Mouse (Mus musculus) heart, embryonic 15.5 days (tissue): ENCODE results near the gene Pih1d2. TPM values are rescaled to one million over a fixed set of nuclear protein-coding genes. Genes with fewer than 3 reads are reported as not detected.

Experiments
- ATAC-seq: fragments of 200-750 bp; cut with Nextera tagmentation; replicated peaks from 2 replicates; pipeline ENCODE4 v1.8.0; 2017; ENCODE audit warnings: low read depth, moderate TSS enrichment; ENCODE audit not compliant: insufficient number of reproducible peaks, insufficient read depth, low FRiP score
- H3K27ac ChIP-seq: fragments of 300-500 bp; sonication (generic); 2 replicates; pipeline ENCODE4 v1.5.1; 2015; ENCODE audit warnings: mild to moderate bottlenecking, inconsistent platforms
- H3K27me3 ChIP-seq: fragments of 300-500 bp; sonication (generic); 2 replicates; pipeline ENCODE4 v1.6.1; 2015; ENCODE audit warnings: inconsistent platforms
- H3K36me3 ChIP-seq: fragments of 300-500 bp; sonication (generic); 2 replicates; pipeline ENCODE4 v1.6.1; 2015; ENCODE audit warnings: mild to moderate bottlenecking, inconsistent platforms
- H3K4me1 ChIP-seq: fragments of 300-500 bp; sonication (generic); replicated peaks from 2 replicates; pipeline ENCODE4 v1.6.1; 2015; ENCODE audit warnings: inconsistent platforms
- H3K4me2 ChIP-seq: fragments of 300-500 bp; sonication (generic); 2 replicates; pipeline ENCODE4 v1.6.1; 2015; ENCODE audit warnings: inconsistent platforms, mild to moderate bottlenecking, moderate library complexity
- H3K4me3 ChIP-seq: fragments of 300-500 bp; sonication (generic); 2 replicates; pipeline ENCODE4 v1.5.1; 2015; ENCODE audit warnings: mild to moderate bottlenecking, inconsistent platforms
- H3K9ac ChIP-seq: fragments of 300-500 bp; sonication (generic); 2 replicates; pipeline ENCODE4 v1.6.1; 2015; ENCODE audit warnings: mild to moderate bottlenecking, inconsistent platforms
- H3K9me3 ChIP-seq: fragments of 300-500 bp; sonication (generic); replicated peaks from 2 replicates; pipeline ENCODE4 v1.6.1; 2016; ENCODE audit warnings: inconsistent platforms
- WGBS: fragments of 180-500 bp; shearing (Covaris S2); methylation state at CpG from one replicate; pipeline ENCODE4 v1.1.7; 2015; ENCODE audit warnings: mixed read lengths; 5-methylcytosine and 5-hydroxymethylcytosine counted together
- polyA plus RNA-seq: library from polyadenylated mRNA; unstranded; fragments of >200 nt; fragmentation: Nextera tagmentation; extraction: Ambion mirVana; gene quantifications from 2 replicates; pipeline ENCODE4 v1.2.1, GENCODE M21; 2015

Pih1d2 gene
- polyA plus RNA-seq, 1 experiment from 2014 or later, result 2.6 TPM

- H3K9ac ChIP-seq, result no peak overlapping the region
- H3K9me3 ChIP-seq, result no peaks in the 10 kb centered on the region
- no peak for ATAC-seq
- no peaks in the 10 kb centered on the region for H3K27me3 ChIP-seq
- H3K4me1 ChIP-seq, result no peaks in the 10 kb centered on the region
- H3K36me3 ChIP-seq, result 0 out of 2 replicates have a peak, but pooled peaks cover 3% of the 10 kb centered on the region
- 61% methylated on average over 8 of the region's 8 CpGs for WGBS
- H3K4me3 ChIP-seq, result no peak overlapping the region
- no peak overlapping the region for H3K4me2 ChIP-seq
- no peak overlapping the region for H3K27ac ChIP-seq
Measured at GRCm38 (mm10) chr9:50667579-50668498, 50.7 kb downstream of the Pih1d2 start.

GRCm38 (mm10) chr9:50670690-50671089 is 53.6 kb downstream of the Pih1d2 start:
- 33% methylated on average over 5 of the region's 5 CpGs for WGBS
- Histone ChIP-seq H3K4me1 (no peaks in the 10 kb centered on the region), H3K27ac (no peak overlapping the region), H3K4me2 (no peak overlapping the region), H3K4me3 (no peak overlapping the region), H3K27me3 (no peaks in the 10 kb centered on the region), H3K9me3 (no peaks in the 10 kb centered on the region), H3K9ac (no peak overlapping the region), H3K36me3 (0 out of 2 replicates have a peak, but pooled peaks cover 3% of the 10 kb centered on the region)
- 0 out of 2 replicates have a peak, but pooled peaks have one; percentile 60 for ATAC-seq

Other genes with a start within 250 kb of the Pih1d2 start
- gene Plet1, start 122.8 kb upstream of the Pih1d2 start, polyA plus RNA-seq, result 0.45 and 1.4 TPM in 2 replicates
- gene Pts, start 88.6 kb upstream of the Pih1d2 start, polyA plus RNA-seq, result 82.3 and 83.6 TPM in 2 replicates
- 3.1 and 3.4 TPM in 2 replicates for gene Il18, start 62.5 kb upstream of the Pih1d2 start, polyA plus RNA-seq
- gene Bco2, start 62.1 kb upstream of the Pih1d2 start, polyA plus RNA-seq, result 0.13 and 0.25 TPM in 2 replicates
- gene Tex12, start 56.0 kb upstream of the Pih1d2 start, polyA plus RNA-seq, result not detected in 2 replicates
- gene Sdhd, start 13.5 kb upstream of the Pih1d2 start, polyA plus RNA-seq, result 661 and 746 TPM in 2 replicates
- gene Timm8b, start 13.4 kb upstream of the Pih1d2 start, polyA plus RNA-seq, result 216 and 279 TPM in 2 replicates
- 14.5 and 16.4 TPM in 2 replicates for gene Nkapd1, start 143 bp downstream of the Pih1d2 start, polyA plus RNA-seq
- gene Dlat, start 42.5 kb downstream of the Pih1d2 start, polyA plus RNA-seq, result 125 and 140 TPM in 2 replicates
- gene Dixdc1, start 122.2 kb downstream of the Pih1d2 start, polyA plus RNA-seq, result 9.1 and 9.2 TPM in 2 replicates
- 8.7 and 9.2 TPM in 2 replicates for gene 2310030G06Rik, start 129.2 kb downstream of the Pih1d2 start, polyA plus RNA-seq
- gene Cryab, start 134.0 kb downstream of the Pih1d2 start, polyA plus RNA-seq, result 978 and 1,330 TPM in 2 replicates
- 236 and 268 TPM in 2 replicates for gene Hspb2, start 135.0 kb downstream of the Pih1d2 start, polyA plus RNA-seq
- gene Fdxacb1, start 150.9 kb downstream of the Pih1d2 start, polyA plus RNA-seq, result 7.6 and 10.2 TPM in 2 replicates
- 20.7 and 29.7 TPM in 2 replicates for gene Alg9, start 157.7 kb downstream of the Pih1d2 start, polyA plus RNA-seq
- 24.4 and 25.1 TPM in 2 replicates for gene 1110032A03Rik, start 158.2 kb downstream of the Pih1d2 start, polyA plus RNA-seq
- 33.4 and 42.5 TPM in 2 replicates for gene Ppp2r1b, start 228.0 kb downstream of the Pih1d2 start, polyA plus RNA-seq